Mouse (Mus musculus) gastrocnemius, postnatal 25 days (tissue): ENCODE measurements at regions not wholly inside any gene's neighbourhood (a gene's known extent, or its start where the extent isn't known, plus 50 kb on each side); places are given as distances from the start of the nearest gene placed in this dataset.
A peak's percentile ranks its signal among the peaks of the same experiment; 100 is the strongest.

ENCODE experiments used
- DNase-seq: peaks from one replicate; pipeline ENCODE4 v3.0.0; 2022

DNA sequence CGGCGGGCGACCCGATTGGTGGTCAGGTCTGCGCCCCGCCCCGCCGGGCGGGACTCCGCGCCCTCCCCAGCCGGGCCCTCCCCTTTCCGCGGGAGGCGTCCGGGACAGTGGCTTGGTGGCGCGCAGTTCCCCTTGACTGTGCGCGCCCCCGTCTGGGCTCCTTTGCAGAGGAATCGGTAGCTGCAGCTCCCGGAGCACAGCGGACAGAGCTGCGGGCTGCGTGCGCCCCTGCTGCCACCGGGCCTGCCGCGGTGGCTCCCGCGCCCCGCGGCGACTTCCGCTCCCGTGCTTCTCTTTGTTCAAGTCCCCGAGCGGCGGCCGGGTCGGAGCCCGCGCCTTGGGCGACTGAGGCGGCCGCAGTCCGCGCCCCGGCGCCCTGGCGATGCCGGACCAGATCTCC lies 566.6 kb upstream of the Gm21863 start:
- peak; percentile 4 for DNase-seq
